Mouse (Mus musculus): ENCODE results near the gene Tepsin. TPM values are rescaled to one million over a fixed set of nuclear protein-coding genes. Genes with fewer than 3 reads are reported as not detected.
A peak's percentile ranks its signal among the peaks of the same experiment; 100 is the strongest.

The Tepsin gene
- 10 to 100 TPM in 1 of 2 experiments, 1 to 10 TPM in 1; 9.6 to 11.1 TPM for total RNA-seq (2021)

GRCm38 (mm10) chr11:120098588-120099511, at the start of gene Tepsin, which contains the start of gene Ndufaf8:
Gene Tepsin (minus strand): TSS chr11:120098731.
Gene Ndufaf8 (plus strand): TSS chr11:120098928.
- intact Hi-C loops (cut with DNase I), result no loop called here
- peak; percentile 100 for DNase-seq

GRCm38 (mm10) chr11:120143708-120144497, 45.4 kb upstream of the Tepsin start:
- intact Hi-C loops (cut with DNase I), result loop anchor here (2.0 kb wide), 2 partner anchors 41 to 89 kb away; partner anchors contain the start of gene Bahcc1
- DNase-seq, result no peak

- DNase-seq, result peak; percentile 78 to 80
- intact Hi-C loops (cut with DNase I), result loop anchor here (2.0 kb wide), 2 partner anchors 42 to 90 kb away; partner anchors contain the start of gene Bahcc1
Measured at GRCm38 (mm10) chr11:120142601-120143051, 44.1 kb upstream of the Tepsin start.

GRCm38 (mm10) chr11:120140255-120140654, 41.7 kb upstream of the Tepsin start:
- intact Hi-C loops (cut with DNase I), result no loop called here

GRCm38 (mm10) chr11:120139309-120139731, 40.8 kb upstream of the Tepsin start:
- no peak for DNase-seq
- intact Hi-C loops (cut with DNase I), result no loop called here

More at GRCm38 (mm10) chr11:120140255-120140654, 41.7 kb upstream of the Tepsin start:
- no peak for DNase-seq

- DNase-seq, result peak; percentile 50 to 57
- intact Hi-C loops (cut with DNase I), result no loop called here
Measured at GRCm38 (mm10) chr11:120137625-120138004, 39.1 kb upstream of the Tepsin start.

- DNase-seq, result peak; percentile 42 to 58
- intact Hi-C loops (cut with DNase I), result no loop called here
Measured at GRCm38 (mm10) chr11:120136796-120137624, 38.5 kb upstream of the Tepsin start.

GRCm38 (mm10) chr11:120136195-120136594, 37.7 kb upstream of the Tepsin start:
- intact Hi-C loops (cut with DNase I), result no loop called here
- peak; percentile 40 to 41 for DNase-seq

- intact Hi-C loops (cut with DNase I), result no loop called here
- peak; percentile 57 to 61 for DNase-seq
Measured at GRCm38 (mm10) chr11:120134847-120135530, 36.5 kb upstream of the Tepsin start.

GRCm38 (mm10) chr11:120134148-120134547, 35.6 kb upstream of the Tepsin start:
- intact Hi-C loops (cut with DNase I), result no loop called here
- no peak for DNase-seq

- no peak for DNase-seq
- intact Hi-C loops (cut with DNase I), result no loop called here
Measured at GRCm38 (mm10) chr11:120129281-120129680, 30.8 kb upstream of the Tepsin start.

GRCm38 (mm10) chr11:120126845-120127244, 28.3 kb upstream of the Tepsin start:
- DNase-seq, result no peak
- intact Hi-C loops (cut with DNase I), result no loop called here

- no peak for DNase-seq
- intact Hi-C loops (cut with DNase I), result no loop called here
Measured at GRCm38 (mm10) chr11:120122126-120122525, 23.6 kb upstream of the Tepsin start.

GRCm38 (mm10) chr11:120120642-120121420, 22.3 kb upstream of the Tepsin start:
- DNase-seq, result peak; percentile 68 to 82
- intact Hi-C loops (cut with DNase I), result no loop called here

- intact Hi-C loops (cut with DNase I), result no loop called here
- DNase-seq, result no peak
Measured at GRCm38 (mm10) chr11:120119936-120120541, 21.5 kb upstream of the Tepsin start.

- DNase-seq, result no peak
- intact Hi-C loops (cut with DNase I), result no loop called here
Measured at GRCm38 (mm10) chr11:120119108-120119507, 20.6 kb upstream of the Tepsin start.

- no peak for DNase-seq
- intact Hi-C loops (cut with DNase I), result no loop called here
Measured at GRCm38 (mm10) chr11:120117626-120118025, 19.1 kb upstream of the Tepsin start.

- intact Hi-C loops (cut with DNase I), result loop anchor here (5.0 kb wide), 2 partner anchors 53 to 148 kb away; no protein-coding TSS in a partner anchor
- DNase-seq, result no peak
Measured at GRCm38 (mm10) chr11:120114488-120115215, 16.1 kb upstream of the Tepsin start.
